Comparison of ENCODE assay signal across 7 mouse cellular contexts in the genomic region with DNA sequence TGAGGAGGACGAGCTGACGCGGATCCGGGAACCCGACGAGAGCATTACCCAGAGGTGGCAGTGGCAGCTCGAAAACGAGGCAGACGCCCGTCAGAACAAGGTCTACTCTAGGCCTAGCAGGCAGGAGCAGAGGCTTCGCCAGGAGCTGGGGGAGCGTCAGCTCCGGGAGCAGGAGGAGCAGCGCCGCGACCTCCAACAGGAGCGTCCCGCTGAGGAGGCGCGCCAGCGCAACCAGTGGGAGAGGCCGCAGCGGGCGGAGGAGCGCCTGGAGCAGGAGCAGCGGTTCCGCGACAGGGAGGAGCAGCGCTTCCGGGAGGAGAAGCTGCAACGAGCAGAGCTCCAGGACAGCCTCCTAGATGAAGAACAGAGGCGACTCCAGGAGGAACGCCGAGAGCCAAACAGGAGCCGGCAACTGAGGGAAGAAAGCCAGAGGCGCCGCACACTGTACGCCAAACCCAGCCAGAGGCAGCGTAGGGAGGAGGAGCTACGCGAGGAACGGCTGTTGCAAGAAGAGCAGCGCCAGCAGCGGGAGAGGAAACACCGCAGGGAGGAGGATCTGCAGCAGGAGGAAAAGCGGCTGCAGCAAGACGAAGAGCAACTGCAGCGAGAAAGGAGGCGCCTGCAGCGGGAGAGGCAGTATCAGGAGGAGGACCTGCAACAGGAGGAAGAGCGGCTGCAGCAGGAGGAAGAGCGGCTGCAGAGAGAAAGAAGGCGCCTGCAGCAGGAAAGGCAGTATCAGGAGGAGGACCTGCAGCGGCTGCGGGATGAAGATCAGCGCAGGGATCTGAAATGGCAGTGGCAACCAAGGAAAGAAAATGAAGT. TPM values are rescaled to one million over a fixed set of nuclear protein-coding genes. Genes with fewer than 3 reads are reported as not detected.
DNase-seq lines count a peak whose midpoint lies in the region; ATAC-seq and TF ChIP-seq lines count a peak whose summit lies in the region.

No protein-coding gene starts in this region.

- DNase-seq in adrenal gland, postnatal 25 days: peak; percentile 67
- DNase-seq in heart, adult 8-10 months (ENCODE audit: low spot score): peak; percentile 47
- peak; percentile 84 for DNase-seq in kidney, adult 2 months

- H3K27me3 ChIP-seq in embryonic facial prominence, embryonic 12.5 days: peaks cover 42% of the 10 kb centered on the region
- no peaks in the 10 kb centered on the region for H3K27me3 ChIP-seq in kidney, adult 2 months (replicated peaks; ENCODE audit: control insufficient read depth, insufficient read depth, low read length)
- H3K27me3 ChIP-seq in limb, embryonic 12.5 days: peaks cover 60% of the 10 kb centered on the region
- H3K27me3 ChIP-seq in midbrain, embryonic 12.5 days: peaks cover 58% of the 10 kb centered on the region
- peaks cover 42% of the 10 kb centered on the region for H3K27me3 ChIP-seq in small intestine, adult 2 months (ENCODE audit: control insufficient read depth, insufficient read depth, low read length)

- TF ChIP-seq CTCF in kidney, adult 2 months (conservative IDR thresholded peaks at IDR 0.05; ENCODE audit: insufficient read depth, insufficient read length, low read depth, low read length): 0 out of 2 replicates have a peak, but pooled peaks have one; percentile 2
- TF ChIP-seq CTCF in small intestine, adult 2 months (IDR thresholded peaks at IDR 0.05; ENCODE audit: extremely low read depth, insufficient read length, insufficient replicate concordance, low read depth, low read length): no peak

- H3K36me3 ChIP-seq in embryonic facial prominence, embryonic 12.5 days: no peaks in the 10 kb centered on the region
- H3K36me3 ChIP-seq in kidney, adult 2 months (ENCODE audit: control insufficient read depth, insufficient read depth, low read length): no peaks in the 10 kb centered on the region
- H3K36me3 ChIP-seq in limb, embryonic 12.5 days: no peaks in the 10 kb centered on the region
- H3K36me3 ChIP-seq in midbrain, embryonic 12.5 days: no peaks in the 10 kb centered on the region
- H3K36me3 ChIP-seq in small intestine, adult 2 months (ENCODE audit: control insufficient read depth, insufficient read depth, low read length): no peaks in the 10 kb centered on the region

- peak; percentile 83 for ATAC-seq in embryonic facial prominence, embryonic 12.5 days (ENCODE audit: insufficient number of reproducible peaks, insufficient read depth, low FRiP score, low TSS enrichment)
- peak; percentile 85 for ATAC-seq in limb, embryonic 12.5 days (ENCODE audit: insufficient number of reproducible peaks, insufficient read depth, low FRiP score, low TSS enrichment, low read depth)
- peak; percentile 85 for ATAC-seq in midbrain, embryonic 12.5 days (ENCODE audit: low FRiP score, low read depth)

- under 1% methylated on average over 56 of the region's 56 CpGs for whole genome bisulfite sequencing in embryonic facial prominence, embryonic 12.5 days
- under 1% methylated on average over 56 of the region's 56 CpGs for whole genome bisulfite sequencing in kidney, adult 2 months
- under 1% methylated on average over 56 of the region's 56 CpGs for WGBS in limb, embryonic 12.5 days
- under 1% methylated on average over 56 of the region's 56 CpGs for WGBS in midbrain, embryonic 12.5 days
- WGBS in small intestine, adult 2 months: under 1% methylated on average over 56 of the region's 56 CpGs

- H3K4me2 ChIP-seq in embryonic facial prominence, embryonic 12.5 days (replicated peaks): peak overlapping the region; percentile 81
- peak overlapping the region; percentile 88 for H3K4me2 ChIP-seq in limb, embryonic 12.5 days
- H3K4me2 ChIP-seq in midbrain, embryonic 12.5 days (replicated peaks): peak overlapping the region; percentile 92

- H3K27ac ChIP-seq in embryonic facial prominence, embryonic 12.5 days: no peak overlapping the region
- H3K27ac ChIP-seq in kidney, adult 2 months (ENCODE audit: insufficient read depth, low read depth, low read length): peak overlapping the region; percentile 29
- H3K27ac ChIP-seq in limb, embryonic 12.5 days: no peak overlapping the region
- no peak overlapping the region; the same call in 1 of the 2 replicates for H3K27ac ChIP-seq in midbrain, embryonic 12.5 days (replicated peaks)
- no peak overlapping the region for H3K27ac ChIP-seq in small intestine, adult 2 months (ENCODE audit: insufficient read depth, low read depth, low read length)

- peak; percentile 33 for TF ChIP-seq POLR2A in kidney, adult 2 months (IDR thresholded peaks at IDR 0.05; ENCODE audit: low read depth, low read length)
- TF ChIP-seq POLR2A in small intestine, adult 2 months (IDR thresholded peaks at IDR 0.05; ENCODE audit: low read depth, low read length): no peak

- peak overlapping the region; percentile 56 for H3K9ac ChIP-seq in embryonic facial prominence, embryonic 12.5 days
- H3K9ac ChIP-seq in limb, embryonic 12.5 days (replicated peaks): peak overlapping the region; percentile 47
- H3K9ac ChIP-seq in midbrain, embryonic 12.5 days (replicated peaks): peak overlapping the region; percentile 59

- no peaks in the 10 kb centered on the region for H3K9me3 ChIP-seq in embryonic facial prominence, embryonic 12.5 days
- no peaks in the 10 kb centered on the region for H3K9me3 ChIP-seq in limb, embryonic 12.5 days
- H3K9me3 ChIP-seq in midbrain, embryonic 12.5 days: no peaks in the 10 kb centered on the region

- peaks cover 13% of the 10 kb centered on the region; the same call in 1 of the 2 replicates for H3K4me1 ChIP-seq in embryonic facial prominence, embryonic 12.5 days
- H3K4me1 ChIP-seq in kidney, adult 2 months (ENCODE audit: control insufficient read depth, insufficient read depth, low read length): peaks cover 6% of the 10 kb centered on the region; the same call in 1 of the 2 replicates
- peaks cover 18% of the 10 kb centered on the region; the same call in 1 of the 2 replicates for H3K4me1 ChIP-seq in limb, embryonic 12.5 days (replicated peaks)
- H3K4me1 ChIP-seq in midbrain, embryonic 12.5 days: peaks cover 16% of the 10 kb centered on the region; the same call in 1 of the 2 replicates
- H3K4me1 ChIP-seq in small intestine, adult 2 months (ENCODE audit: control insufficient read depth, insufficient read depth, insufficient read length, low read length): peaks cover 19% of the 10 kb centered on the region

- H3K4me3 ChIP-seq in embryonic facial prominence, embryonic 12.5 days: peak overlapping the region; percentile 51
- H3K4me3 ChIP-seq in kidney, adult 2 months (ENCODE audit: insufficient read depth, low read depth, low read length): peak overlapping the region; percentile 61
- H3K4me3 ChIP-seq in limb, embryonic 12.5 days (replicated peaks): peak overlapping the region; percentile 59
- peak overlapping the region; percentile 59 for H3K4me3 ChIP-seq in midbrain, embryonic 12.5 days
- peak overlapping the region; percentile 64 for H3K4me3 ChIP-seq in small intestine, adult 2 months (ENCODE audit: low read depth, low read length)

RNA-seq across cellular contexts. Expression of a gene that starts 2.4 kb away (rescaled TPM):
- 0.70 and 1.2 TPM in 2 replicates for total RNA-seq in adrenal gland, postnatal 25 days (2021)
- 0.65 and 0.76 TPM in 2 replicates for polyA plus RNA-seq in embryonic facial prominence, embryonic 12.5 days (2016; fragmentation: Nextera tagmentation; extraction: Ambion mirVana)
- total RNA-seq in heart, adult 8-10 months (2022): under 1 TPM; 0.08 to 0.22 (median 0.14) TPM
- 0.83 and 1.5 TPM in 2 replicates for polyA plus RNA-seq in kidney, adult 2 months (2012; rRNA removed)
- 0.58 and 0.71 TPM in 2 replicates for polyA plus RNA-seq in limb, embryonic 12.5 days (2016; fragmentation: Nextera tagmentation; extraction: Ambion mirVana)
- polyA plus RNA-seq in midbrain, embryonic 12.5 days (2016; fragmentation: Nextera tagmentation; extraction: Ambion mirVana): 0.90 and 1.2 TPM in 2 replicates
- 0.04 TPM in 1 of 2 replicates, not detected in the other for polyA plus RNA-seq in small intestine, adult 2 months (2012; rRNA removed)

RNA-seq across cellular contexts. Expression of a gene that starts 24.0 kb away (rescaled TPM):
- total RNA-seq in adrenal gland, postnatal 25 days (2021): 0.58 and 1.5 TPM in 2 replicates
- not detected in 2 replicates for polyA plus RNA-seq in embryonic facial prominence, embryonic 12.5 days (2016; fragmentation: Nextera tagmentation; extraction: Ambion mirVana)
- total RNA-seq in heart, adult 8-10 months (2022): not detected
- polyA plus RNA-seq in kidney, adult 2 months (2012; rRNA removed): 0.34 and 0.47 TPM in 2 replicates
- polyA plus RNA-seq in limb, embryonic 12.5 days (2016; fragmentation: Nextera tagmentation; extraction: Ambion mirVana): not detected in 2 replicates
- polyA plus RNA-seq in midbrain, embryonic 12.5 days (2016; fragmentation: Nextera tagmentation; extraction: Ambion mirVana): not detected in 2 replicates
- not detected in 2 replicates for polyA plus RNA-seq in small intestine, adult 2 months (2012; rRNA removed)

RNA-seq across cellular contexts. Expression of a gene that starts 51.1 kb away (rescaled TPM):
- not detected in 2 replicates for total RNA-seq in adrenal gland, postnatal 25 days (2021)
- polyA plus RNA-seq in embryonic facial prominence, embryonic 12.5 days (2016; fragmentation: Nextera tagmentation; extraction: Ambion mirVana): not detected in 2 replicates
- not detected for total RNA-seq in heart, adult 8-10 months (2022)
- not detected in 2 replicates for polyA plus RNA-seq in kidney, adult 2 months (2012; rRNA removed)
- not detected in 2 replicates for polyA plus RNA-seq in limb, embryonic 12.5 days (2016; fragmentation: Nextera tagmentation; extraction: Ambion mirVana)
- polyA plus RNA-seq in midbrain, embryonic 12.5 days (2016; fragmentation: Nextera tagmentation; extraction: Ambion mirVana): not detected in 2 replicates
- polyA plus RNA-seq in small intestine, adult 2 months (2012; rRNA removed): not detected in 2 replicates
